In the genomic region with DNA sequence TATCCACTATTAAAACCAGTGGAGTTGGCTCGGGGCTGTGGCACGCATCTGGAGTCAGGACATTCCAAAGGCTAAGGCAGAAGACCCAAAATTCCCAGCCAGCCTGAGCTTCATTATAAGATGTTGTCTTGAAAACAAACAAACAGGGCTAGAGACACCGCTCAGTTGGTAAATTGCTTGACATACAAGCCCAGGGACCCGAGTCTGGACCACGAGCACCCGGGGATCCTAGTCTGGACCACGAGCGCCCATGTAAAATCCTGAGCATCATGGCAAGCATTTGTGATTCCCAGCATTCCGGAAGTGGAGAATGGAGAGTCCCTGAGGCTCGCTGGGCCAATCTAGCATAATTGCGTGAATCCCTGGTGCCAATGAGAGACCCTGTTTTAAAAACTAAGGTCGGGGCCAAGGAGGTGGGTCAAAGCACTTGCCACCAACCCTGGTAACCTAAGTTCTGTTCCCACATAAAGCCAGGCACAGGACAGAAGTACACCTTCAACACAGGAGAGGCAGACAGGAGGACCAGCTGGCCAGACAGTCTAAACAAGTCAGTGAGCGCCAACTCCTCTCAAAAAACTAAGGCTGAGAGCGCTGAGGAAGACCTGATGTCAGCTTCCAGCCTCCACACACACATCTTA, we compare ENCODE assay signal across 16 mouse cellular contexts. TPM values are rescaled to one million over a fixed set of nuclear protein-coding genes. Genes with fewer than 3 reads are reported as not detected.
DNase-seq lines count a peak whose midpoint lies in the region.
"Had no signal": no experiment of that assay in that cellular context is flagged by ENCODE, and none has a peak within 500 bp of the region (broad histone marks: within the 10 kb centered on the region; RNA-seq: fewer than 3 reads in every experiment).

No protein-coding gene starts in this region.

- peak; percentile 1 for DNase-seq in gastrocnemius, postnatal 10 days
- no peak for DNase-seq in gastrocnemius, adult 18-20 months (ENCODE audit: low spot score)
- DNase-seq in kidney, postnatal 10 days, result peak; percentile 2
- no peak for DNase-seq in kidney, postnatal 4 days
- DNase-seq in testis, postnatal 10 days (ENCODE audit: low spot score), result peak; percentile 28
- no peak for DNase-seq in testis, postnatal 14 days (ENCODE audit: low spot score)
- DNase-seq: adrenal gland, adult 2 months; cerebellum, adult 11 months; cerebellum, adult 8-10 months; cerebellum, postnatal 14 days; embryo, embryonic 11 days; heart, adult 2 months; heart, postnatal 4 days had no signal

RNA-seq across cellular contexts. Expression of a gene that starts 14.5 kb away (rescaled TPM):
- total RNA-seq in gastrocnemius, postnatal 10 days (2021), result 100 to 1,000 TPM in 1 of 2 experiments, 10 to 100 TPM in 1; 96.8 to 105 TPM
- total RNA-seq in gastrocnemius, adult 18-20 months (2021), result 100 to 1,000 TPM; 129 to 189 TPM

RNA-seq across cellular contexts. Expression of a gene that starts 46.1 kb away (rescaled TPM):
- under 1 TPM in 1 of 2 experiments, not detected in 1; 0.09 TPM for total RNA-seq in gastrocnemius, postnatal 10 days (2021)
- under 1 TPM; 0.07 to 0.21 TPM for total RNA-seq in gastrocnemius, adult 18-20 months (2021)
- total RNA-seq: adrenal gland, adult 2 months; adrenal gland, postnatal 4 days; common myeloid progenitor, adult 5-6 weeks; gastrocnemius, postnatal 4 days; heart, adult 2 months; heart, postnatal 4 days had no signal

Comparison
In these comparisons a context has a peak if more than half of its experiments do, and no peak if none do; other contexts are left out.
1. DNase-seq: peak in gastrocnemius, postnatal 10 days (single experiment), kidney, postnatal 10 days (single experiment) and testis, postnatal 10 days (single experiment); none in gastrocnemius, adult 18-20 months (single experiment), kidney, postnatal 4 days (0 of 2) and testis, postnatal 14 days (single experiment).